Mouse (Mus musculus) lung, postnatal 0 days (tissue): ENCODE results near the gene Svep1.
A peak's percentile ranks its signal among the peaks of the same experiment; 100 is the strongest.

ENCODE experiments used
- CTCF ChIP-seq: IDR thresholded peaks from 2 replicates; pipeline ENCODE4 v1.5.1; 2016; ENCODE audit warnings: antibody characterized with exemption, mild to moderate bottlenecking
- EP300 ChIP-seq: IDR thresholded peaks from 2 replicates; pipeline ENCODE4 v1.6.1; 2016; ENCODE audit warnings: antibody characterized with exemption, mild to moderate bottlenecking, control low read depth

- peak; percentile 74 for TF ChIP-seq CTCF
- no peak for TF ChIP-seq EP300
Observed at GRCm38 (mm10) chr4:58253410-58253809, 46.8 kb upstream of the Svep1 start.
